Mouse (Mus musculus) heart, embryonic 14.5 days (tissue): Measurements from ENCODE around the gene Hcfc2. TPM values are rescaled to one million over a fixed set of nuclear protein-coding genes. Genes with fewer than 3 reads are reported as not detected.

Source experiments
- ATAC-seq: fragments of 200-750 bp; cut with Nextera tagmentation; 2 replicates; pipeline ENCODE4 v1.8.0; 2017; ENCODE audit warnings: low read depth, moderate TSS enrichment; ENCODE audit not compliant: insufficient number of reproducible peaks, insufficient read depth, low FRiP score
- H3K27ac ChIP-seq, 2 experiments: fragments of 200-500 bp in 1 of 2; fragments of 300-500 bp in 1 of 2; sonication (generic) in 1 of 2; replicated peaks in 1 of 2; 2 replicates each; pipeline ENCODE4 v1.5.1; 2012 to 2014; ENCODE audit warnings: low read depth in 2 of 2, low read length in 2 of 2, control low read depth in 1 of 2, mild to moderate bottlenecking in 1 of 2, mixed read lengths in 1 of 2; ENCODE audit not compliant: control insufficient read depth in 1 of 2, insufficient read depth in 1 of 2
- H3K27me3 ChIP-seq: fragments of 300-500 bp; sonication (generic); 2 replicates; pipeline ENCODE4 v1.6.1; 2014; ENCODE audit warnings: mild to moderate bottlenecking, low read length, control low read depth; ENCODE audit not compliant: control insufficient read depth, insufficient read depth
- H3K36me3 ChIP-seq: fragments of 300-500 bp; sonication (generic); 2 replicates; pipeline ENCODE4 v1.6.1; 2014; ENCODE audit warnings: mild to moderate bottlenecking, control low read depth, low read length, mixed read lengths; ENCODE audit not compliant: control insufficient read depth, insufficient read depth
- H3K4me1 ChIP-seq, 2 experiments: fragments of 200-500 bp in 1 of 2; fragments of 300-500 bp in 1 of 2; sonication (generic) in 1 of 2; 2 replicates each; pipeline ENCODE4 v1.6.1; 2012 to 2014; ENCODE audit warnings: low read length in 2 of 2, control low read depth in 1 of 2, mixed read lengths in 1 of 2; ENCODE audit not compliant: control insufficient read depth in 2 of 2, insufficient read depth in 2 of 2
- H3K4me2 ChIP-seq: fragments of 300-500 bp; sonication (generic); 2 replicates; pipeline ENCODE4 v1.6.1; 2014; ENCODE audit warnings: mild to moderate bottlenecking, low read length
- H3K4me3 ChIP-seq, 2 experiments: fragments of 200-500 bp in 1 of 2; fragments of 300-500 bp in 1 of 2; sonication (generic) in 1 of 2; 2 replicates each; pipeline ENCODE4 v1.5.1; 2012 to 2014; ENCODE audit warnings: low read length in 2 of 2, mild to moderate bottlenecking in 2 of 2, control low read depth in 1 of 2, low read depth in 1 of 2, moderate library complexity in 1 of 2; ENCODE audit not compliant: control insufficient read depth in 1 of 2, insufficient read depth in 1 of 2
- H3K9ac ChIP-seq: fragments of 300-500 bp; sonication (generic); 2 replicates; pipeline ENCODE4 v1.6.1; 2014; ENCODE audit warnings: mild to moderate bottlenecking, low read length
- H3K9me3 ChIP-seq: fragments of 300-500 bp; sonication (generic); 2 replicates; pipeline ENCODE4 v1.6.1; 2016; ENCODE audit warnings: low read length, control low read depth; ENCODE audit not compliant: control insufficient read depth
- WGBS: fragments of 180-500 bp; shearing (Covaris S2); extraction: QIAGEN DNeasy Blood & Tissue Kit; methylation state at CpG from one replicate; pipeline ENCODE4 v1.1.7; 2014; 5-methylcytosine and 5-hydroxymethylcytosine counted together
- polyA plus RNA-seq: library from polyadenylated mRNA; unstranded; fragments of >200 nt; fragmentation: Nextera tagmentation; extraction: Ambion mirVana; gene quantifications from 2 replicates; pipeline ENCODE4 v1.2.1, GENCODE M21; 2014

Hcfc2 gene
- polyA plus RNA-seq, 1 experiment from 2014 or later = 40.2 TPM

DNA sequence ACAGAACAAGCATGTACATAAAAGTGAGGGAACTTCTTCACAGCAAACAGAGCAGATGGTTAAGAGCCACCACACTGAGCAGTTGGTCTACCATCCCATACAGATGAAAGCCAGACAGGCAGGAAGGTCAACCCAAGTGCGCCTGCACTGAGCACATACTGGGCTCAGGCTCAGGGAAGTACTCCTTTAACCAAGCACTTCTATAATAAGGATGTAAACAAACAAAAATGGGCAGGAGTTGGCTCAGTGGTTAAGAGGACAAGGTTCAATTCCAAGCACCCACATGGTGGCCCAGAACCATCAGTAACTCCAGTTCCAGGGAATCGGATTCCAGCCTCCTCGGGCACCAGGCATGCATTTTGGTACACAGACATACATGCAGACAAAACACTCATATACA is 57.0 kb downstream of the Hcfc2 start:
- no peak for ATAC-seq

DNA sequence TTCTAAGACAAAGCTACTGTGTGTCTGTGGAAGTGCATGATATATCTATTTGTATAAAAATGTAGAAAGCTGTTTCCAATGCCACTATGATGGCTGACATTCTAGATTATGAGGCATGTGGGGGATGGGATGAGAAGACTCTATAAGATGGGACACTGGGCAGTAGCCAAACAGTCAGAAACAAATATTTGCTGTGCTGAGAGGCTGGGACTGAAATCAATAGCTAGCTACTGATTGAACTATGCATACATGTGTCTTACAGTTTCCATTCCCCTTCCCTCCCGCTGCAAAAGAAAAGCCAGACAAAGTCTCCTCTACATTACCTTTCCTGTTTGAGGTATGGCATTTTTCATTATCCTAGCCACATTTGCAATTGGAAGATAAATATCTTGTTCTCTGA is 58.7 kb downstream of the Hcfc2 start:
- Histone ChIP-seq H3K9me3 (no peaks in the 10 kb centered on the region), H3K27me3 (no peaks in the 10 kb centered on the region), H3K9ac (no peak overlapping the region), H3K4me3 (no peak overlapping the region), H3K36me3 (peaks cover 96% of the 10 kb centered on the region), H3K4me2 (no peak overlapping the region), H3K27ac (no peak overlapping the region), H3K4me1 (no peaks in the 10 kb centered on the region)
- ATAC-seq = no peak
- WGBS = 93% methylated on average over 1 of the region's 1 CpGs

More for the DNA sequence above, 57.0 kb downstream of the Hcfc2 start:
- Histone ChIP-seq H3K9me3 (no peaks in the 10 kb centered on the region), H3K36me3 (peaks cover 96% of the 10 kb centered on the region), H3K27me3 (no peaks in the 10 kb centered on the region), H3K4me1 (no peaks in the 10 kb centered on the region), H3K4me3 (no peak overlapping the region), H3K9ac (no peak overlapping the region), H3K27ac (no peak overlapping the region), H3K4me2 (no peak overlapping the region)
- WGBS = 85% methylated on average over 3 of the region's 3 CpGs

- no peak overlapping the region for H3K4me3 ChIP-seq
- 94% methylated on average over 11 of the region's 11 CpGs for WGBS
- no peak for ATAC-seq
- H3K4me2 ChIP-seq = no peak overlapping the region
- H3K4me1 ChIP-seq = 0 out of 4 replicates have a peak, but pooled peaks cover 0 to 1% of the 10 kb centered on the region in 2 experiments
- no peak overlapping the region for H3K9ac ChIP-seq
- H3K27me3 ChIP-seq = no peaks in the 10 kb centered on the region
- H3K36me3 ChIP-seq = peaks cover 98% of the 10 kb centered on the region
- no peak overlapping the region for H3K27ac ChIP-seq
- H3K9me3 ChIP-seq = no peaks in the 10 kb centered on the region
Observed at GRCm38 (mm10) chr10:82755213-82755890, 59.4 kb downstream of the Hcfc2 start.

DNA sequence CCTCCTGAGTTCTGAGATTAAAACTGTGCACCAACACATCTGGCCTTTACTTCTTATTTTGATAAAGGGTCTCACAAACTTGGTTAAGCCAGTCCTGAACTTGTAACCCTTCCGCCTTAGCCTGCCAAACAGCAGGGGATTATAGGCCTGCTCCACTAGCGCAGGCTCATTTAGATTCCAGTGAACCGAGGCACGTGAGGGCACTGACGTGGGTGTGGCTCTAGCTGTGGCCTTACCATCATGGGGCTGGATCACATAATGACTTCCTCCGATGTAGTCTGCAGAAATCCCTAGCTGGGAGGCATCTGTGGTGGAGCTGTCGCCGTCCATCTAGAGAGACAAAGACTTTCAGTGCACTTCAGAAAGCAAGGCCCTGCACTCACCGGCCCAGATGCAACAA is 60.5 kb downstream of the Hcfc2 start:
- ATAC-seq = no peak

GRCm38 (mm10) chr10:82757341-82757740 is 61.4 kb downstream of the Hcfc2 start:
- H3K4me2 ChIP-seq = no peak overlapping the region
- no peaks in the 10 kb centered on the region for H3K27me3 ChIP-seq
- H3K9ac ChIP-seq = no peak overlapping the region
- H3K27ac ChIP-seq = no peak overlapping the region
- H3K4me3 ChIP-seq = no peak overlapping the region
- peaks cover 91% of the 10 kb centered on the region for H3K36me3 ChIP-seq
- ATAC-seq = no peak
- peaks cover 5 to 19% of the 10 kb centered on the region in 2 experiments for H3K4me1 ChIP-seq
- H3K9me3 ChIP-seq = no peaks in the 10 kb centered on the region
- 81% methylated on average over 9 of the region's 9 CpGs for WGBS

More for the DNA sequence above, 60.5 kb downstream of the Hcfc2 start:
- WGBS = 92% methylated on average over 9 of the region's 9 CpGs
- peaks cover 3 to 12% of the 10 kb centered on the region in 2 experiments; a peak in 3 of 4 replicates for H3K4me1 ChIP-seq
- no peak overlapping the region for H3K9ac ChIP-seq
- H3K27ac ChIP-seq = no peak overlapping the region
- H3K9me3 ChIP-seq = no peaks in the 10 kb centered on the region
- H3K27me3 ChIP-seq = no peaks in the 10 kb centered on the region
- H3K4me2 ChIP-seq = no peak overlapping the region
- H3K4me3 ChIP-seq = no peak overlapping the region
- H3K36me3 ChIP-seq = peaks cover 98% of the 10 kb centered on the region

DNA sequence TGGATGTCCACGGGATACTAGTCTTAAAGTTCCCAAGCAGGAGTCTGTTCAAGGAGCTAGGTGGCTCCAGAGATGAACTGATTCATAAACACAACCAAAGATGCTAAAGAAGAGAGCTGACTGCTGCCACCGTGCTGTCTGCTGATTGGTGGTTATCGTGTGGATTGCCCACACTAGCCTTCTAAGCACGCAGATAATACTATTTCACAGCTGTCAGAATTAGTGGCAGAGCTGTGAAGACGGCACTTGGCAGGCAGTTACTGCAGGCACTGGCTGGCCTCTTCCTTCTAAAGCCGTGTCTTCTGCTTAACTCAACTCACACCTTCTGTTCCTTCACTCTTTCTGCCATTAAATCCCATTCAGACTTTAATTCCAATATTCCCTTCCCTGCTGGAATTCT is 62.4 kb downstream of the Hcfc2 start:
- Histone ChIP-seq H3K4me3 (no peak overlapping the region), H3K27me3 (no peaks in the 10 kb centered on the region), H3K36me3 (peaks cover 81% of the 10 kb centered on the region), H3K9me3 (no peaks in the 10 kb centered on the region), H3K4me1 (peaks cover 5 to 23% of the 10 kb centered on the region in 2 experiments), H3K9ac (no peak overlapping the region), H3K27ac (no peak overlapping the region), H3K4me2 (no peak overlapping the region)
- WGBS = 71% methylated on average over 6 of the region's 6 CpGs
- no peak for ATAC-seq

GRCm38 (mm10) chr10:82758878-82759277 is 62.9 kb downstream of the Hcfc2 start:
- no peak overlapping the region for H3K4me3 ChIP-seq
- H3K27me3 ChIP-seq = no peaks in the 10 kb centered on the region
- H3K4me1 ChIP-seq = peaks cover 5 to 23% of the 10 kb centered on the region in 2 experiments
- no peak overlapping the region for H3K4me2 ChIP-seq
- WGBS = 95% methylated on average over 3 of the region's 3 CpGs
- H3K9me3 ChIP-seq = no peaks in the 10 kb centered on the region
- no peak overlapping the region for H3K9ac ChIP-seq
- peaks cover 75% of the 10 kb centered on the region for H3K36me3 ChIP-seq
- no peak overlapping the region for H3K27ac ChIP-seq
- no peak for ATAC-seq

- no peak for ATAC-seq
- Histone ChIP-seq H3K27ac (no peak overlapping the region), H3K4me3 (no peak overlapping the region), H3K9me3 (no peaks in the 10 kb centered on the region), H3K36me3 (peaks cover 67% of the 10 kb centered on the region), H3K4me2 (no peak overlapping the region), H3K9ac (no peak overlapping the region), H3K4me1 (peaks cover 8 to 27% of the 10 kb centered on the region in 2 experiments), H3K27me3 (no peaks in the 10 kb centered on the region)
- 96% methylated on average over 5 of the region's 5 CpGs for WGBS
Observed at GRCm38 (mm10) chr10:82759706-82760105, 63.7 kb downstream of the Hcfc2 start.
